20 mouse cellular contexts compared by ENCODE assay signal in the genomic region with DNA sequence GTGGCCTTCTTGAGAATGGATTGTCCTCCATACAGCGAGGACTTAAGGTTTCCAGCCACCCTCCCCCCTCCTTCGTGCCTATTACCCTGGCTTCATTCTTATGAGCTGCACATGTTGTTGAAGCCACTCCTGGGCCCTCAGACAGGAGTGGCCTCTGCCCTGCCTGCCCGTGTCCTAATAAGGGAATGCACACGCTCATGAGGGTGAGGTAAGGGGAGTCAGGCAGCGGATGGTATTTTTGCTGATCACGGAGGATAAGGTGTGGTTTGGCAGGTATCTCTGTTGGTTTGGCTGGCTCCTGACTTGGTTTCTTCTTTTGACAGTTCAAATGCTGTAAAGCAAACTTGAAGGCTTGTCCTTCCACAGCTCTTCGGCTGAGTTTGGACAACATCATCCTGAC. TPM values are rescaled to one million over a fixed set of nuclear protein-coding genes. Genes with fewer than 3 reads are reported as not detected.
DNase-seq lines count a peak whose midpoint lies in the region; ATAC-seq and TF ChIP-seq lines count a peak whose summit lies in the region.
"Had no signal": no experiment of that assay in that cellular context is flagged by ENCODE, and none has a peak within 500 bp of the region (broad histone marks: within the 10 kb centered on the region; RNA-seq: fewer than 3 reads in every experiment).

No protein-coding gene starts in this region.

- WGBS in heart, embryonic 12.5 days, result 62% methylated on average over 7 of the region's 7 CpGs
- WGBS in liver, embryonic 11.5 days, result 80% methylated on average over 7 of the region's 7 CpGs
- WGBS in liver, embryonic 12.5 days (ENCODE audit: insufficient replicate concordance), result 74% methylated on average over 7 of the region's 7 CpGs

- no peak overlapping the region for H3K4me2 ChIP-seq in heart, embryonic 12.5 days
- H3K4me2 ChIP-seq in liver, embryonic 11.5 days, result no peak overlapping the region
- H3K4me2 ChIP-seq in liver, embryonic 12.5 days, result no peak overlapping the region
- H3K4me2 ChIP-seq in myocyte (ENCODE audit: low read depth), result no peak overlapping the region
- H3K4me2 ChIP-seq: hindbrain, embryonic 13.5 days; liver, embryonic 13.5 days had no signal

- no peak overlapping the region for H3ac ChIP-seq in myocyte (ENCODE audit: control insufficient read depth, insufficient read length)

- H3K36me3 ChIP-seq in heart, embryonic 12.5 days, result peaks cover 10% of the 10 kb centered on the region; the same call in 1 of the 2 replicates
- no peaks in the 10 kb centered on the region for H3K36me3 ChIP-seq in liver, embryonic 11.5 days (ENCODE audit: control insufficient read depth, insufficient read depth, low read length)
- H3K36me3 ChIP-seq in liver, embryonic 12.5 days, result peaks cover 2% of the 10 kb centered on the region; the same call in 1 of the 2 replicates
- H3K36me3 ChIP-seq in myocyte (ENCODE audit: control insufficient read depth, insufficient read depth), result peaks cover 30% of the 10 kb centered on the region
- H3K36me3 ChIP-seq: hindbrain, embryonic 13.5 days had no signal

- H3K4me1 ChIP-seq in heart, embryonic 12.5 days (replicated peaks), result peaks cover 73% of the 10 kb centered on the region
- H3K4me1 ChIP-seq in liver, embryonic 11.5 days (replicated peaks; ENCODE audit: control insufficient read depth, insufficient read depth, low read length), result peaks cover 18% of the 10 kb centered on the region
- H3K4me1 ChIP-seq in liver, embryonic 12.5 days, result peaks cover 30% of the 10 kb centered on the region; the same call in 1 of the 2 replicates
- peaks cover 31% of the 10 kb centered on the region for H3K4me1 ChIP-seq in embryonic fibroblast, embryonic 13.5 days (ENCODE audit: control insufficient read depth, insufficient read depth, low read length)

- H3K9me3 ChIP-seq in heart, embryonic 12.5 days (replicated peaks), result 0 out of 2 replicates have a peak, but pooled peaks cover 5% of the 10 kb centered on the region
- peaks cover 2% of the 10 kb centered on the region; the same call in 1 of the 2 replicates for H3K9me3 ChIP-seq in liver, embryonic 11.5 days (ENCODE audit: control insufficient read depth, low read length)
- no peaks in the 10 kb centered on the region for H3K9me3 ChIP-seq in liver, embryonic 12.5 days (replicated peaks)
- H3K9me3 ChIP-seq: hindbrain, embryonic 13.5 days; limb, embryonic 10.5 days; liver, embryonic 13.5 days; midbrain, embryonic 10.5 days had no signal

- TF ChIP-seq POLR2A in embryonic fibroblast, embryonic 13.5 days (IDR thresholded peaks at IDR 0.05; ENCODE audit: low read depth, low read length), result no peak
- TF ChIP-seq POLR2A in myocyte (IDR thresholded peaks at IDR 0.05; ENCODE audit: insufficient read length, low read depth), result no peak

- no peak for ATAC-seq in heart, embryonic 12.5 days (ENCODE audit: insufficient number of reproducible peaks, low FRiP score)
- no peak for ATAC-seq in liver, embryonic 11.5 days (replicated peaks; ENCODE audit: low FRiP score)
- ATAC-seq in liver, embryonic 12.5 days, result no peak
- ATAC-seq: forebrain, embryonic 16.5 days; inflammation-experienced regulatory T-cells, adult 6 months; Patski had no signal

- TF ChIP-seq CTCF in embryonic fibroblast, embryonic 13.5 days (IDR thresholded peaks at IDR 0.05; ENCODE audit: borderline replicate concordance, insufficient read depth, low read length), result no peak

- H3K27me3 ChIP-seq in heart, embryonic 12.5 days (replicated peaks), result no peaks in the 10 kb centered on the region
- no peaks in the 10 kb centered on the region for H3K27me3 ChIP-seq in liver, embryonic 11.5 days (replicated peaks; ENCODE audit: control insufficient read depth, insufficient read depth, low read length)
- no peaks in the 10 kb centered on the region for H3K27me3 ChIP-seq in liver, embryonic 12.5 days (replicated peaks)
- H3K27me3 ChIP-seq in myocyte (ENCODE audit: control insufficient read depth, insufficient read depth, insufficient read length), result no peaks in the 10 kb centered on the region
- H3K27me3 ChIP-seq: hindbrain, embryonic 13.5 days; liver, embryonic 13.5 days; Patski had no signal

- peak overlapping the region; percentile 53 for H3K27ac ChIP-seq in heart, embryonic 12.5 days (ENCODE audit: poor library complexity, severe bottlenecking)
- H3K27ac ChIP-seq in liver, embryonic 11.5 days (ENCODE audit: low read depth, low read length), result 0 out of 2 replicates have a peak overlapping the region, but pooled peaks have one; percentile 25
- H3K27ac ChIP-seq in liver, embryonic 12.5 days, result no peak overlapping the region
- peak overlapping the region; percentile 90 for H3K27ac ChIP-seq in embryonic fibroblast, embryonic 13.5 days (ENCODE audit: insufficient read depth, low read length)
- H3K27ac ChIP-seq: hindbrain, embryonic 13.5 days; liver, embryonic 13.5 days; macrophage; midbrain, embryonic 10.5 days had no signal

- DNase-seq in heart, adult 9 months (ENCODE audit: low spot score in 2 of 2), result no peak
- DNase-seq in liver, embryonic 11.5 days (ENCODE audit: low spot score), result no peak
- DNase-seq in layer of hippocampus, adult 11-12 months (ENCODE audit: low spot score), result no peak
- DNase-seq: adrenal gland, postnatal 14 days; cerebellum, adult 9-11 months; kidney, adult 9 months; kidney, postnatal 25 days; liver, embryonic 13.5 days; retina, postnatal 1 day had no signal

- H3K9ac ChIP-seq in heart, embryonic 12.5 days, result no peak overlapping the region
- no peak overlapping the region for H3K9ac ChIP-seq in liver, embryonic 11.5 days (ENCODE audit: low read depth, low read length)
- no peak overlapping the region for H3K9ac ChIP-seq in liver, embryonic 12.5 days
- H3K9ac ChIP-seq: hindbrain, embryonic 13.5 days; liver, embryonic 13.5 days had no signal

- H3K79me2 ChIP-seq in myocyte (ENCODE audit: control insufficient read depth, insufficient read depth), result peaks cover 100% of the 10 kb centered on the region

- no peak overlapping the region for H3K4me3 ChIP-seq in heart, embryonic 12.5 days
- no peak overlapping the region for H3K4me3 ChIP-seq in liver, embryonic 11.5 days (ENCODE audit: low read depth, low read length)
- no peak overlapping the region for H3K4me3 ChIP-seq in liver, embryonic 12.5 days
- H3K4me3 ChIP-seq in embryonic fibroblast, embryonic 13.5 days (ENCODE audit: insufficient read depth, low read length), result no peak overlapping the region
- H3K4me3 ChIP-seq in myocyte, result no peak overlapping the region
- H3K4me3 ChIP-seq: hindbrain, embryonic 13.5 days; limb, embryonic 10.5 days; liver, embryonic 13.5 days; midbrain, embryonic 10.5 days had no signal

TF ChIP-seq in myocyte, 11 proteins besides CTCF, POLR2A, EP300 and RAD21:
- no peak for TF ChIP-seq E2F4 (IDR thresholded peaks at IDR 0.05; ENCODE audit: insufficient read depth)
- no peak for TF ChIP-seq MAX (IDR thresholded peaks at IDR 0.05; ENCODE audit: low read depth)
- peak; percentile 26 for TF ChIP-seq POLR2AphosphoS2 (IDR thresholded peaks at IDR 0.05; ENCODE audit: insufficient read length, low read depth)
- no peak for TF ChIP-seq MYOG (IDR thresholded peaks at IDR 0.05; ENCODE audit: control insufficient read depth in 1 of 3, insufficient read depth in 1 of 3, insufficient read length in 2 of 3, low read depth in 2 of 3)
- no peak for TF ChIP-seq TCF12 (IDR thresholded peaks at IDR 0.05; ENCODE audit: insufficient read depth, poor library complexity, severe bottlenecking)
- TF ChIP-seq SRF (IDR thresholded peaks at IDR 0.05; ENCODE audit: control insufficient read depth, insufficient read length, low read depth), result peak; percentile 80

RNA-seq across cellular contexts. Expression of a gene that starts 57.6 kb away (rescaled TPM):
- 6.2 and 6.4 TPM in 2 replicates for polyA plus RNA-seq in heart, embryonic 12.5 days (2016; fragmentation: Nextera tagmentation; extraction: Ambion mirVana)
- 4.4 and 4.5 TPM in 2 replicates for polyA plus RNA-seq in liver, embryonic 11.5 days (2014; fragmentation: Nextera tagmentation; extraction: Ambion mirVana)
- polyA plus RNA-seq in liver, embryonic 12.5 days (2016; fragmentation: Nextera tagmentation; extraction: Ambion mirVana), result 4.5 and 6.0 TPM in 2 replicates
- 5.0 and 6.8 TPM in 2 replicates for polyA plus RNA-seq in embryonic fibroblast, embryonic 13.5 days (2011; ENCODE audit: insufficient read length, low read depth, missing spikeins)
- 3.6 TPM for polyA plus RNA-seq in myocyte (2012; fragmentation: generic; extraction: Trizol)
